Mouse (Mus musculus): Measurements from ENCODE around the gene Cpt2.

DNA sequence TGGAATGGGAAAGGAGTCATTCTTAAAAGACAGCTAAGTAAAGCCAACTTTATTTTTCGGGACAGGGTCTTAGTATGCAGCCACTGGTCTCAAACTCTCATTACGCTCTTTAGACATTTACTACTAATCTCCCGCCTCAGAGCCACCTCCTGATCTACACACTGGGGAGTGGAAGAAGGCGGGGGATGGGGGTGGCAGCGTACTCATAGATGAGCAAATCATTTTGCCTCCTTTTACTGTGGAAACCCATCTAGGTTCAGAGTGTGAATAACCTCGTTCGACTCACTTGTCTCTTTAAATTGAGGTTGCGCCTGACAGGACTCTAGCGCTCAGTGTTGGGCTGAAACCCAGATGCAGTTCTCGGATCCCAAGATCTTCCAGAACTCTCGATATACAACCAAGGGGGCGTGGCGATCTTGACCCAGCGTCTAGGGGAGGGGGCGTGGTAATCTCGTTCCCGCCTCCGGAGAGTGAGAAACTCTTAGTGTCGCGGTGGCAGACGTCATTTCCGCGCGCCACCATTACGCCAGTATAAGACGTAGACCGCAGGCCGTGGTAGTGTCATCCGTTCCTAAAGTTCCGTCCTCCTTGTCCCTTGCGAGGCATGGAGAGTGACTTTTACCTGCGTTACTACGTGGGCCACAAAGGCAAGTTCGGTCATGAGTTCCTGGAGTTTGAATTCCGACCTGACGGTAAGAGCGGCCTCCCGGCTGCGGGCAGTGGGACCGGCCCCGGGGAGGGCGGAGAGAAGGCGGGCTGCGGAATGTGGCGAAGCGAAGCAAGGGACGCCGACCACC, 44.0 kb downstream of the Cpt2 start, which contains the start of gene Magoh:
- TF ChIP-seq MYC (IDR thresholded peaks at IDR 0.05; ENCODE audit: low read depth, low read length) (no peak), USF2 (conservative IDR thresholded peaks at IDR 0.05; ENCODE audit: low read depth, low read length) (no peak), TCF12 (IDR thresholded peaks at IDR 0.05; ENCODE audit: low read depth, low read length) (peak; percentile 82), CTCF (conservative IDR thresholded peaks at IDR 0.05 in 1 of 2, IDR thresholded peaks at IDR 0.05 in 1 of 2; ENCODE audit: low read depth in 2 of 2, low read length in 2 of 2) (no peak), POLR2A (IDR thresholded peaks at IDR 0.05; ENCODE audit: low read depth, low read length) (peak; percentile 94), CHD2 (IDR thresholded peaks at IDR 0.05; ENCODE audit: low read length) (peak; percentile 90), IRF4 (IDR thresholded peaks at IDR 0.05; ENCODE audit: low read depth, low read length) (peak; percentile 34; the same call in 1 of the 2 replicates), NRF1 (IDR thresholded peaks at IDR 0.05; ENCODE audit: low read depth, low read length) (0 out of 2 replicates have a peak, but pooled peaks have one; percentile 21), EP300 (IDR thresholded peaks at IDR 0.05; ENCODE audit: low read length) (no peak), GABPA (IDR thresholded peaks at IDR 0.05; ENCODE audit: insufficient replicate concordance, low read depth, low read length) (peak; percentile 74), USF1 (IDR thresholded peaks at IDR 0.05; ENCODE audit: low read depth, low read length) (no peak), POLR2AphosphoS2 (IDR thresholded peaks at IDR 0.05; ENCODE audit: low read depth, low read length) (0 out of 2 replicates have a peak, but pooled peaks have one; percentile 70)

Data from CH12.LX (cell line).